Mouse (Mus musculus) olfactory bulb, adult 2 months (tissue): Measurements from ENCODE around the gene Frmd4b.

Source experiments
- CTCF ChIP-seq: fragments of 200-500 bp; IDR thresholded peaks from 2 replicates; pipeline ENCODE4 v1.5.1; 2012; ENCODE audit warnings: low read depth, mild to moderate bottlenecking, low read length, moderate library complexity; ENCODE audit not compliant: insufficient read depth
- POLR2A ChIP-seq: fragments of 200-500 bp; IDR thresholded peaks from 2 replicates; pipeline ENCODE4 v1.6.1; 2012; ENCODE audit warnings: mild to moderate bottlenecking, low read depth, low read length, moderate library complexity; ENCODE audit not compliant: insufficient read depth

GRCm38 (mm10) chr6:97315311-97315710 is 302.0 kb downstream of the Frmd4b start:
- TF ChIP-seq CTCF: no peak
- TF ChIP-seq POLR2A: no peak
